Mouse (Mus musculus) midbrain, embryonic 13.5 days (tissue): ENCODE results near the gene Nelfb. TPM values are rescaled to one million over a fixed set of nuclear protein-coding genes. Genes with fewer than 3 reads are reported as not detected.

Source experiments
- polyA plus RNA-seq: library from polyadenylated mRNA; unstranded; fragments of >200 nt; fragmentation: Nextera tagmentation; extraction: Ambion mirVana; gene quantifications from 2 replicates; pipeline ENCODE4 v1.2.1, GENCODE M21; 2015

Nelfb gene
- polyA plus RNA-seq, 1 experiment from 2014 or later = 117 TPM

Other genes starting within 250 kb of the Nelfb start
- gene Dph7, start 249.1 kb downstream of the Nelfb start, polyA plus RNA-seq = 36.3 and 41.8 TPM in 2 replicates
- 162 and 172 TPM in 2 replicates for gene Mrpl41, start 236.4 kb downstream of the Nelfb start, polyA plus RNA-seq
- gene Pnpla7, start 235.5 kb downstream of the Nelfb start, polyA plus RNA-seq = 3.3 and 4.2 TPM in 2 replicates
- gene Nsmf, start 157.1 kb downstream of the Nelfb start, polyA plus RNA-seq = 110 and 115 TPM in 2 replicates
- gene Entpd8, start 131.2 kb downstream of the Nelfb start, polyA plus RNA-seq = not detected in 2 replicates
- gene Noxa1, start 116.3 kb downstream of the Nelfb start, polyA plus RNA-seq = 0.16 TPM in 1 of 2 replicates, not detected in the other
- gene Nrarp, start 30.7 kb downstream of the Nelfb start, polyA plus RNA-seq = 26.8 and 33.9 TPM in 2 replicates
- gene Tor4a, start 14.6 kb downstream of the Nelfb start, polyA plus RNA-seq = 1.1 and 1.2 TPM in 2 replicates
- gene Stpg3, start 3.1 kb upstream of the Nelfb start, polyA plus RNA-seq = not detected in 2 replicates
- 0.89 TPM in 1 of 2 replicates, not detected in the other for gene Fam166a, start 7.3 kb upstream of the Nelfb start, polyA plus RNA-seq
- gene Tubb4b, start 13.2 kb upstream of the Nelfb start, polyA plus RNA-seq = 362 and 392 TPM in 2 replicates
- gene Slc34a3, start 22.9 kb upstream of the Nelfb start, polyA plus RNA-seq = not detected in 2 replicates
- not detected in 2 replicates for gene Rnf224, start 25.3 kb upstream of the Nelfb start, polyA plus RNA-seq
- gene Rnf208, start 30.8 kb upstream of the Nelfb start, polyA plus RNA-seq = 64.5 and 73.2 TPM in 2 replicates
- gene Cysrt1, start 31.0 kb upstream of the Nelfb start, polyA plus RNA-seq = not detected in 2 replicates
- gene AL732309.1, start 35.4 kb upstream of the Nelfb start, polyA plus RNA-seq = 4.9 and 5.1 TPM in 2 replicates
- 18.6 and 19.6 TPM in 2 replicates for gene Tmem203, start 44.0 kb upstream of the Nelfb start, polyA plus RNA-seq
- gene Tprn, start 51.1 kb upstream of the Nelfb start, polyA plus RNA-seq = 11.4 and 13.3 TPM in 2 replicates
- gene Ssna1, start 60.9 kb upstream of the Nelfb start, polyA plus RNA-seq = 205 and 216 TPM in 2 replicates
- 147 and 149 TPM in 2 replicates for gene Anapc2, start 61.0 kb upstream of the Nelfb start, polyA plus RNA-seq
- gene Tmem210, start 76.7 kb upstream of the Nelfb start, polyA plus RNA-seq = not detected in 2 replicates
- 0.27 TPM in 1 of 2 replicates, not detected in the other for gene Lrrc26, start 78.4 kb upstream of the Nelfb start, polyA plus RNA-seq
- gene Grin1, start 107.7 kb upstream of the Nelfb start, polyA plus RNA-seq = 17.5 and 19.0 TPM in 2 replicates
- 60.0 and 66.4 TPM in 2 replicates for gene Man1b1, start 120.8 kb upstream of the Nelfb start, polyA plus RNA-seq
- 19.9 and 23.7 TPM in 2 replicates for gene Dpp7, start 144.9 kb upstream of the Nelfb start, polyA plus RNA-seq
- gene Uap1l1, start 154.2 kb upstream of the Nelfb start, polyA plus RNA-seq = 3.9 and 4.4 TPM in 2 replicates
- 23.1 and 25.5 TPM in 2 replicates for gene Sapcd2, start 160.8 kb upstream of the Nelfb start, polyA plus RNA-seq
- 0.62 and 1.0 TPM in 2 replicates for gene Entpd2, start 184.4 kb upstream of the Nelfb start, polyA plus RNA-seq
- 380 and 389 TPM in 2 replicates for gene Npdc1, start 187.9 kb upstream of the Nelfb start, polyA plus RNA-seq
- 0.49 TPM in 1 of 2 replicates, not detected in the other for gene Fut7, start 211.8 kb upstream of the Nelfb start, polyA plus RNA-seq
- 10.2 and 11.1 TPM in 2 replicates for gene Abca2, start 217.2 kb upstream of the Nelfb start, polyA plus RNA-seq
- 2.7 and 4.0 TPM in 2 replicates for gene Clic3, start 245.3 kb upstream of the Nelfb start, polyA plus RNA-seq
- gene Paxx, start 249.6 kb upstream of the Nelfb start, polyA plus RNA-seq = 85.7 and 92.1 TPM in 2 replicates